Mouse (Mus musculus) layer of hippocampus, adult 18-20 months (tissue): ENCODE data around the gene Irs1. TPM values are rescaled to one million over a fixed set of nuclear protein-coding genes. Genes with fewer than 3 reads are reported as not detected.

Experiments used
- DNase-seq, 2 experiments: peaks; one replicate each; pipeline ENCODE4 v3.0.0; 2022; ENCODE audit warnings: low spot score in 2 of 2
- total RNA-seq, 2 experiments: library from RNA; stranded (reverse); gene quantifications; 2 replicates each; pipeline ENCODE4 v1.2.3; 2021

Irs1 gene
- total RNA-seq, 2 experiments from 2014 or later, result 17.5 to 17.9 TPM

DNA sequence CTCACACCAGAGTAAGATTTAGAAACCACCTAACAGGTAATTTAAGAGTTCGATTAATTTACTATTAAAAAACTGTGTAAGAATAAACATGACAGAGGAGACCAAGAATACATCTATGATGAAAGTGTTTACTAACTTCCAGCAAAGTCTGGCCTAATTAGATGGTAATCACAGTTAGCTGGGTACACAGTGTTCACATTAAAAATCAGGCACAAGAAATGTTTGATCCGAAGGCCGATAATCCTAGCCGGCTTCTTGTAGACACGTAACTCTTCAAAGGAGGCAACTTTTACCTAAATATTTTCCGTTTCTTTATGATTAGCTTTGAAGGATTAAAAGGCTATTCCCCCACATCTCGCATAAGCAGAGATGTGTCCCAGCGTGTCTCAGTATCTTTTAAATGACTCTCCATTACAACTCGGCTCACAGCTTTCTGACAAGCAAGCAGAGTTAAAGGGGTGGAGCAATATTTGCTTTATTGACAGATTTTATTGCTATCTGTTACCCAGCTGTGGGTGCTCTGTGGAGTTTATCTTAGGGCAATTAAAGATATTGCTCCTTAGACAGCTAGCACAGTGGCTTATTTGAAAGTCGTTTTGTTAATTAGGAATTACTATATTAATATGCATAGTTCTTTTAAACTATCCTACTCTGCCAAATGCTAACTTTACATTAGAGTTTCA is 102.5 kb downstream of the Irs1 start:
- no peak for DNase-seq

DNA sequence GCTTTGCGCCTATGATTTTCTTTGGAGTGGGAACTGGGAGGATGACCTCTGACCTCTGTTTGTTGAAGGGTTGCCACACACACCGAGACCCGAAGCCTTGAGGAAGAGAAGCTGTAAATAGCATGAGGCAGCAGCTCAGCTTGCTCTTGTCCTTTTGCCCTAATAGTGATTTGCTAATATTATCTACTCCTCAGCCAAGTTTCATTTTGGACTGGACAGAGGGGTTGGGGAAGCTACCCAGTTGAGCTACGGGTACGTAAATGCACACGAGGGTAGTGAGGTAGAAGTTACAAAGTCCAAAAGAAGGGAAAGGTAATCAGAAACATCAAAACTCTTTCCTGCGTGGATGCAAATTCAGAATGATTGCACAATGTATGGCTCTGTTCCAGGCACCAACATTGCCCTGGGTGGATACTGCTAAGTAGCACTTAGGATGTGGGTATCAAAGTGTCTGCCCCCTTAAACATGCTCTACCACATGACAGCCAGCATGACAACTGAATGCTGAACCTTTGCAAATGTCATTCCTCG is 107.2 kb downstream of the Irs1 start:
- DNase-seq, result no peak

Other genes starting within 250 kb of the Irs1 start
- gene Gm9747, start 58.3 kb downstream of the Irs1 start, total RNA-seq, result not detected
- 1 to 10 TPM; 8.2 to 8.3 TPM for gene Rhbdd1, start 25.0 kb upstream of the Irs1 start, total RNA-seq